Mouse (Mus musculus) MEL (cell line): ENCODE data around the gene Prb1. TPM values are rescaled to one million over a fixed set of nuclear protein-coding genes. Genes with fewer than 3 reads are reported as not detected.
"Not testable (repeated sequence)": the region's sequence is repeated elsewhere in the genome, so short reads cannot be mapped to it uniquely, and the experiment has no call there.

Experiments
- DNase-seq: peaks from one replicate; pipeline ENCODE4 v3.0.0; 2011; ENCODE audit warnings: low read depth, low spot score
- H3K27ac ChIP-seq: 2 replicates; pipeline ENCODE4 v1.5.1; 2012; ENCODE audit warnings: low read depth, mild to moderate bottlenecking, control low read depth, low read length, moderate library complexity; ENCODE audit not compliant: control insufficient read depth
- H3K27me3 ChIP-seq, 2 experiments: fragments of 150-350 bp in 1 of 2; sonication (generic) in 1 of 2; 2 replicates each; pipeline ENCODE4 v1.6.1; 2012; ENCODE audit warnings: low read length in 2 of 2, mild to moderate bottlenecking in 2 of 2, improper control_type of control experiment in 1 of 2, moderate library complexity in 1 of 2; ENCODE audit not compliant: insufficient read depth in 2 of 2, control insufficient read depth in 1 of 2
- H3K36me3 ChIP-seq, 2 experiments: 2 replicates each; pipeline ENCODE4 v1.6.1; 2012 to 2014; ENCODE audit warnings: low read length in 2 of 2, improper control_type of control experiment in 1 of 2, inconsistent platforms in 1 of 2, mild to moderate bottlenecking in 1 of 2; ENCODE audit not compliant: insufficient read depth in 2 of 2, control insufficient read depth in 1 of 2
- H3K4me1 ChIP-seq, 2 experiments: fragments of 150-350 bp in 1 of 2; sonication (generic) in 1 of 2; 2 replicates each; pipeline ENCODE4 v1.6.1; 2012; ENCODE audit warnings: low read length in 2 of 2, improper control_type of control experiment in 1 of 2, mild to moderate bottlenecking in 1 of 2; ENCODE audit not compliant: insufficient read depth in 2 of 2, control insufficient read depth in 1 of 2
- H3K4me3 ChIP-seq, 2 experiments: fragments of 150-350 bp in 1 of 2; sonication (generic) in 1 of 2; 2 replicates each; pipeline ENCODE4 v1.5.1; 2012; ENCODE audit warnings: low read depth in 2 of 2, low read length in 2 of 2, mild to moderate bottlenecking in 2 of 2, moderate library complexity in 2 of 2, control low read depth in 1 of 2, improper control_type of control experiment in 1 of 2; ENCODE audit not compliant: control insufficient read depth in 1 of 2, insufficient read depth in 1 of 2
- H3K79me2 ChIP-seq: 2 replicates; pipeline ENCODE4 v1.6.1; 2012; ENCODE audit warnings: mild to moderate bottlenecking, low read length, moderate library complexity; ENCODE audit not compliant: control insufficient read depth, poor library complexity, insufficient read depth
- H3K9ac ChIP-seq: 2 replicates; pipeline ENCODE4 v1.6.1; 2012; ENCODE audit warnings: low read depth, mild to moderate bottlenecking, control low read depth, low read length, moderate library complexity; ENCODE audit not compliant: control insufficient read depth, poor library complexity, severe bottlenecking
- H3K9me3 ChIP-seq: fragments of 150-350 bp; sonication (generic); replicated peaks from 2 replicates; pipeline ENCODE4 v1.6.1; 2012; ENCODE audit warnings: mild to moderate bottlenecking, low read length, improper control_type of control experiment, moderate library complexity; ENCODE audit not compliant: insufficient read depth
- polyA plus RNA-seq, 2 experiments: library from polyadenylated mRNA; stranded (reverse) in 1 of 2; unstranded in 1 of 2; fragments of >175 nt in 1 of 2; fragments of >200 nt in 1 of 2; gene quantifications; 2 replicates each; pipeline versions ENCODE4 v1.2.1 to v1.2.4; 2012; ENCODE audit warnings: low replicate concordance in 2 of 2, low read depth in 1 of 2; ENCODE audit not compliant: insufficient read length in 2 of 2, insufficient read depth in 1 of 2, missing spikeins in 1 of 2
- total RNA-seq: library from RNA; depleted of rRNA; stranded (reverse); fragments of 300-350 nt; gene quantifications from 2 replicates; pipeline ENCODE4 v1.2.3, GENCODE M21; 2012; rRNA removed

The Prb1 gene
- not detected in 2 replicates for total RNA-seq
- polyA plus RNA-seq: not detected

DNA sequence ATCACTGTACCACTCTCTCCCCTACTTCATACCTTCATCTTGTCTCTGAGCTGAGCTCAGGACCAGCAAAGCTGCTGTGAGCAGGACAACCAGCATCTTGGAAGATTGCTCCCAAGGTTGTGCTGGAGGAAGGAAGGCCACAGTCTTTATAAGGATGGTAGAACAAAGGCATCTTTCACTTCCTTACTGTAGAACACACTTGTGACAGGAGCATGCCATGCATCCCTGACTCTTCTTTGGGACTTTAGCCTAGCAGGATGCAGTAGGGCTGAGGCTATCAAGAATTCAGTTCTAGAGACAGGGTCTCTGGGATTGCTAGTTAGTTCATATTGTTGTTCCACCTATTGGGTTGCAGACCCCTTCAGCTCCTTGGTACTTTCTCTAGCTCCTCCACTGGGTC lies at the start of gene Prb1:
Gene Prb1 (minus strand): TSS at position 101 of the 400 bp plus-strand sequence.
- H3K79me2 ChIP-seq, H3K36me3 ChIP-seq, H3K9me3 ChIP-seq, H3K4me1 ChIP-seq, H3K27me3 ChIP-seq, H3K9ac ChIP-seq, DNase-seq, H3K4me3 ChIP-seq, H3K27ac ChIP-seq: not testable (repeated sequence)

Other genes with a start within 250 kb of the Prb1 start
- not detected in 2 replicates for gene Prpmp5, start 104.2 kb upstream of the Prb1 start, total RNA-seq
- gene Prpmp5, start 104.2 kb upstream of the Prb1 start, polyA plus RNA-seq: not detected
- not detected in 2 replicates for gene Gm8882, start 153.6 kb upstream of the Prb1 start, total RNA-seq
- not detected for gene Gm8882, start 153.6 kb upstream of the Prb1 start, polyA plus RNA-seq